45 mouse cellular contexts compared by ENCODE assay signal in genomic region chr1:161436503-161436902, GRCm38 (mm10). TPM values are rescaled to one million over a fixed set of nuclear protein-coding genes. Genes with fewer than 3 reads are reported as not detected.
"Had no signal": no experiment of that assay in that cellular context is flagged by ENCODE, and none has a peak within 500 bp of the region (broad histone marks: within the 10 kb centered on the region; RNA-seq: fewer than 3 reads in every experiment).

No protein-coding gene starts in this region.

- H3K4me2 ChIP-seq: limb, embryonic 12.5 days; limb, embryonic 13.5 days; limb, embryonic 15.5 days; liver, embryonic 11.5 days; liver, embryonic 12.5 days; liver, embryonic 13.5 days; liver, embryonic 15.5 days; lung, embryonic 14.5 days; lung, embryonic 15.5 days; midbrain, embryonic 11.5 days; midbrain, embryonic 12.5 days; midbrain, embryonic 13.5 days; midbrain, embryonic 15.5 days; neural tube, embryonic 12.5 days had no signal

- H3K27me3 ChIP-seq: limb, embryonic 12.5 days; limb, embryonic 13.5 days; limb, embryonic 15.5 days; liver, embryonic 12.5 days; liver, embryonic 13.5 days; liver, embryonic 15.5 days; lung, embryonic 15.5 days; megakaryocyte, embryonic 14.5 days; midbrain, embryonic 12.5 days; midbrain, embryonic 13.5 days; midbrain, embryonic 15.5 days; neural tube, embryonic 12.5 days had no signal

- H3K9ac ChIP-seq: limb, embryonic 12.5 days; limb, embryonic 13.5 days; limb, embryonic 15.5 days; liver, embryonic 12.5 days; liver, embryonic 13.5 days; liver, embryonic 14.5 days; liver, embryonic 15.5 days; liver, postnatal 0 days; lung, embryonic 14.5 days; lung, embryonic 15.5 days; midbrain, embryonic 12.5 days; midbrain, embryonic 13.5 days; midbrain, embryonic 15.5 days; neural tube, embryonic 12.5 days had no signal

- H3K9me3 ChIP-seq: limb, embryonic 10.5 days; limb, embryonic 12.5 days; limb, embryonic 13.5 days; limb, embryonic 15.5 days; liver, embryonic 12.5 days; liver, embryonic 13.5 days; liver, embryonic 15.5 days; lung, embryonic 15.5 days; megakaryocyte, embryonic 14.5 days; midbrain, embryonic 10.5 days; midbrain, embryonic 12.5 days; midbrain, embryonic 13.5 days; midbrain, embryonic 15.5 days; neural tube, embryonic 12.5 days had no signal

- H3K36me3 ChIP-seq: limb, embryonic 10.5 days; limb, embryonic 12.5 days; limb, embryonic 13.5 days; limb, embryonic 15.5 days; liver, embryonic 12.5 days; liver, embryonic 13.5 days; liver, embryonic 15.5 days; lung, embryonic 15.5 days; midbrain, embryonic 10.5 days; midbrain, embryonic 12.5 days; midbrain, embryonic 13.5 days; midbrain, embryonic 15.5 days; neural tube, embryonic 12.5 days had no signal

- DNase-seq: left cerebral cortex, postnatal 4 days; liver; liver, embryonic 13.5 days; liver, postnatal 0 days; lung, adult 18-20 months; lung, adult 2 months; lung, embryonic 14.5 days; lung, postnatal 10 days; lung, postnatal 14 days; lung, postnatal 36 days; lung, postnatal 4 days; midbrain, embryonic 14.5 days had no signal

- H3K4me1 ChIP-seq: limb, embryonic 10.5 days; limb, embryonic 12.5 days; limb, embryonic 13.5 days; limb, embryonic 15.5 days; liver, embryonic 12.5 days; liver, embryonic 13.5 days; liver, embryonic 15.5 days; lung, embryonic 15.5 days; megakaryocyte, embryonic 14.5 days; midbrain, embryonic 10.5 days; midbrain, embryonic 12.5 days; midbrain, embryonic 13.5 days; midbrain, embryonic 15.5 days; neural tube, embryonic 12.5 days had no signal

- H3K27ac ChIP-seq: limb, embryonic 10.5 days; limb, embryonic 12.5 days; limb, embryonic 13.5 days; limb, embryonic 15.5 days; liver, embryonic 12.5 days; liver, embryonic 13.5 days; liver, embryonic 14.5 days; liver, embryonic 15.5 days; lung, embryonic 15.5 days; macrophage; midbrain, embryonic 10.5 days; midbrain, embryonic 12.5 days; midbrain, embryonic 13.5 days; midbrain, embryonic 15.5 days; neural tube, embryonic 12.5 days had no signal

- ATAC-seq: liver, embryonic 12.5 days; liver, postnatal 0 days; lung, postnatal 0 days; midbrain, embryonic 13.5 days; midbrain, embryonic 15.5 days; midbrain, embryonic 16.5 days had no signal

- H3K4me3 ChIP-seq: limb, embryonic 10.5 days; limb, embryonic 12.5 days; limb, embryonic 13.5 days; limb, embryonic 15.5 days; liver, embryonic 12.5 days; liver, embryonic 13.5 days; liver, embryonic 15.5 days; lung, embryonic 15.5 days; megakaryocyte, embryonic 14.5 days; midbrain, embryonic 10.5 days; midbrain, embryonic 12.5 days; midbrain, embryonic 13.5 days; midbrain, embryonic 15.5 days; myocyte; neural tube, embryonic 12.5 days had no signal

RNA-seq across cellular contexts. Expression of gene Tnfsf4, which starts 41.3 kb away (rescaled TPM):
- total RNA-seq: left cerebral cortex, postnatal 10 days; left cerebral cortex, postnatal 14 days; left cerebral cortex, postnatal 25 days; left cerebral cortex, postnatal 36 days; left cerebral cortex, postnatal 4 days; liver, adult 2 months; megakaryocyte, adult 5-6 weeks; midbrain, postnatal 0 days had no signal
- polyA plus RNA-seq: limb, embryonic 12.5 days; limb, embryonic 13.5 days; liver, adult 2 months; liver, embryonic 11.5 days; liver, embryonic 12.5 days; liver, embryonic 14.5 days; liver, embryonic 15.5 days; liver, postnatal 0 days; lung, adult 2 months; lung, embryonic 14.5 days; lung, embryonic 15.5 days; lung, embryonic 16.5 days; lung, postnatal 0 days; midbrain, embryonic 13.5 days; midbrain, embryonic 14.5 days; midbrain, embryonic 15.5 days; midbrain, embryonic 16.5 days; midbrain, postnatal 0 days; myocyte; neural tube, embryonic 11.5 days had no signal

RNA-seq across cellular contexts. Expression of gene Tnfsf18, which starts 58.0 kb away (rescaled TPM):
- total RNA-seq: left cerebral cortex, postnatal 10 days; left cerebral cortex, postnatal 14 days; left cerebral cortex, postnatal 25 days; left cerebral cortex, postnatal 36 days; left cerebral cortex, postnatal 4 days; liver, adult 2 months; megakaryocyte progenitor cell, adult 5-6 weeks; megakaryocyte, adult 5-6 weeks; megakaryocyte-erythroid progenitor cell, adult 5-6 weeks; midbrain, postnatal 0 days; monocyte, adult 5-6 weeks had no signal
- polyA plus RNA-seq: limb, embryonic 10.5 days; limb, embryonic 11.5 days; limb, embryonic 12.5 days; limb, embryonic 13.5 days; liver, adult 2 months; liver, embryonic 11.5 days; liver, embryonic 12.5 days; liver, embryonic 13.5 days; liver, embryonic 14.5 days; liver, embryonic 15.5 days; liver, postnatal 0 days; lung, adult 2 months; midbrain, embryonic 10.5 days; midbrain, embryonic 13.5 days; midbrain, embryonic 14.5 days; midbrain, embryonic 15.5 days; midbrain, postnatal 0 days; neural tube, embryonic 11.5 days had no signal
